In the genomic region with DNA sequence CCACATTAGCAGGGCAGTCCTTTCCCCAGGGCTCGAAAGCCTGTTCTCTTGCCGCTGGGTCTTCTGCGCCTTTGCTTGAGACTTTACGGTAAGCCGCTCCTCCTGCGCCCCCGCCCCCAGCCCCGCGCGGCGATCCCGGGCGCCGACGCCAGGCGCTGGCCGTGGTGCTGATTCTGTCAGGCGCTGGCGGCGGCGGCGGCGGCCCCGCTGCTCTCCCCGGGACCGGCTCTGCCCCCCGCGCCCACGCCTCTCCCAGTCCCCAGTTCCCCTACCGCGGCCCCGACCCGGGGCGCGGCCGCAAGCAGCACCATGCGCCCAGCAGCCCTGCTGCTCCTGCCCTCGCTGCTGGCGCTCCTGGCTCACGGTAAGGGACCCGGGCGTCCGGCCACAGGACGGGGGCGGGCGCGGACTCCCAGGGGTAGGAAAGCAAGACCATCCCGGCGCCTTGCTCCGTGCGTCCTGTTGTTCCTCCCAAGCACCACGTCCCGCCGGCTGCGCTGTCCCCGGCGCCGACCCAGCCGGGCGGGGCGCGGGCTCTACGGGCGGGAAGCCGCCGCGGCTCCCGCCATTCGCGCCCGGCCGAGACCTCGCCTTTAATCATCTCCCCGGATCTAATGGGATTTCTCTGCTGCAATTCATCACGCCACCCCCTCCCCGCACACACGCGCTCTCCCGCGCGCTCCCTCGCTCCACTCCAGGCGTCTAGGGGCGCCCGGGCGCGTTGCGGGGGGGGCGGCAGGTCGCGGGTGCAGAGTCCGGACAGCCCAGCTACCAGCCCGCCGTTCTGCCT, we compare ENCODE assay signal across 8 mouse cellular contexts. TPM values are rescaled to one million over a fixed set of nuclear protein-coding genes. Genes with fewer than 3 reads are reported as not detected.
A peak's percentile ranks its signal among the peaks of the same experiment; 100 is the strongest.
DNase-seq lines count a peak whose midpoint lies in the region; ATAC-seq and TF ChIP-seq lines count a peak whose summit lies in the region.

TSS of gene Sez6 (plus strand) at position 50 of the 790 bp plus-strand sequence.

- H3K4me1 ChIP-seq in forebrain, embryonic 11.5 days (replicated peaks; ENCODE audit: control insufficient read depth, insufficient read depth, low read length) = peaks cover 32% of the 10 kb centered on the region
- peaks cover 0 to 11% of the 10 kb centered on the region in 2 experiments; a peak in 3 of 4 replicates for H3K4me1 ChIP-seq in heart, embryonic 14.5 days (ENCODE audit: control insufficient read depth in 2 of 2, insufficient read depth in 2 of 2, low read length in 2 of 2)
- H3K4me1 ChIP-seq in liver, embryonic 13.5 days (replicated peaks) = peaks cover 11% of the 10 kb centered on the region
- H3K4me1 ChIP-seq in neural tube, embryonic 13.5 days (replicated peaks) = peaks cover 87% of the 10 kb centered on the region
- H3K4me1 ChIP-seq in stomach, postnatal 0 days (replicated peaks; ENCODE audit: control insufficient read depth, insufficient read depth) = 0 out of 2 replicates have a peak, but pooled peaks cover 2% of the 10 kb centered on the region

- peak; percentile 41 for TF ChIP-seq CTCF in stomach, postnatal 0 days (IDR thresholded peaks at IDR 0.05; ENCODE audit: low read depth)

- H3K4me3 ChIP-seq in forebrain, embryonic 11.5 days (ENCODE audit: low read depth, low read length) = peak within 1 kb of the TSS; percentile 59
- H3K4me3 ChIP-seq in heart, embryonic 14.5 days (ENCODE audit: control insufficient read depth in 1 of 2, insufficient read depth in 1 of 2, low read depth in 1 of 2, low read length in 2 of 2) = peak within 1 kb of the TSS; percentile 30 to 48
- peak within 1 kb of the TSS; percentile 53 for H3K4me3 ChIP-seq in liver, embryonic 13.5 days (replicated peaks)
- H3K4me3 ChIP-seq in neural tube, embryonic 13.5 days = peak within 1 kb of the TSS; percentile 79
- H3K4me3 ChIP-seq in stomach, postnatal 0 days (ENCODE audit: low read depth, low read length) = peak within 1 kb of the TSS; percentile 44

- TF ChIP-seq EP300 in stomach, postnatal 0 days (optimal IDR thresholded peaks at IDR 0.05) = no peak

- peak within 1 kb of the TSS; percentile 55 for H3K9ac ChIP-seq in forebrain, embryonic 11.5 days (ENCODE audit: low read length)
- H3K9ac ChIP-seq in heart, embryonic 14.5 days (ENCODE audit: low read length) = no peak within 1 kb of the TSS
- H3K9ac ChIP-seq in liver, embryonic 13.5 days = no peak within 1 kb of the TSS
- peak within 1 kb of the TSS; percentile 95 for H3K9ac ChIP-seq in neural tube, embryonic 13.5 days
- no peak within 1 kb of the TSS for H3K9ac ChIP-seq in stomach, postnatal 0 days (ENCODE audit: low read length)

- peaks cover 52% of the 10 kb centered on the region for H3K27me3 ChIP-seq in forebrain, embryonic 11.5 days (ENCODE audit: control insufficient read depth, insufficient read depth, low read length)
- H3K27me3 ChIP-seq in heart, embryonic 14.5 days (ENCODE audit: control insufficient read depth, insufficient read depth, low read length) = peaks cover 72% of the 10 kb centered on the region
- peaks cover 93% of the 10 kb centered on the region for H3K27me3 ChIP-seq in liver, embryonic 13.5 days
- H3K27me3 ChIP-seq in neural tube, embryonic 13.5 days = peaks cover 82% of the 10 kb centered on the region
- H3K27me3 ChIP-seq in stomach, postnatal 0 days (ENCODE audit: control insufficient read depth, insufficient read depth, low read length) = peaks cover 12% of the 10 kb centered on the region; the same call in 1 of the 2 replicates

- H3K4me2 ChIP-seq in forebrain, embryonic 11.5 days (ENCODE audit: low read depth, low read length, severe bottlenecking) = peak within 1 kb of the TSS; percentile 99
- peak within 1 kb of the TSS; percentile 92 for H3K4me2 ChIP-seq in heart, embryonic 14.5 days (ENCODE audit: low read length)
- peak within 1 kb of the TSS; percentile 71 for H3K4me2 ChIP-seq in liver, embryonic 13.5 days
- peak within 1 kb of the TSS; percentile 92 for H3K4me2 ChIP-seq in neural tube, embryonic 13.5 days
- peak within 1 kb of the TSS; percentile 84 for H3K4me2 ChIP-seq in stomach, postnatal 0 days (replicated peaks; ENCODE audit: low read depth)

- under 1% methylated on average over 93 of the region's 94 CpGs for WGBS in forebrain, embryonic 11.5 days
- WGBS in heart, embryonic 14.5 days = under 1% methylated on average over 88 of the region's 94 CpGs
- 1% methylated on average over 90 of the region's 94 CpGs for WGBS in liver, embryonic 13.5 days (ENCODE audit: insufficient replicate concordance)
- under 1% methylated on average over 92 of the region's 94 CpGs for WGBS in neural tube, embryonic 13.5 days
- WGBS in stomach, postnatal 0 days = 0% methylated on average over 72 of the region's 94 CpGs

- H3K9me3 ChIP-seq in forebrain, embryonic 11.5 days (ENCODE audit: control insufficient read depth, low read length) = no peaks in the 10 kb centered on the region
- H3K9me3 ChIP-seq in heart, embryonic 14.5 days (ENCODE audit: control insufficient read depth, low read length) = no peaks in the 10 kb centered on the region
- no peaks in the 10 kb centered on the region for H3K9me3 ChIP-seq in liver, embryonic 13.5 days (replicated peaks)
- H3K9me3 ChIP-seq in neural tube, embryonic 13.5 days = no peaks in the 10 kb centered on the region
- no peaks in the 10 kb centered on the region for H3K9me3 ChIP-seq in stomach, postnatal 0 days (ENCODE audit: control insufficient read depth, low read length)

- ATAC-seq in CD4-positive, CD25-positive, alpha-beta regulatory T cell, adult 4 months = no peak
- ATAC-seq in forebrain, embryonic 11.5 days (replicated peaks; ENCODE audit: low FRiP score) = peak; percentile 70
- ATAC-seq in heart, embryonic 14.5 days (ENCODE audit: insufficient number of reproducible peaks, insufficient read depth, low FRiP score, low read depth) = peak; percentile 59; the same call in 1 of the 2 replicates
- ATAC-seq in liver, embryonic 13.5 days (ENCODE audit: low read depth) = peak; percentile 34; the same call in 1 of the 2 replicates
- peak; percentile 72 for ATAC-seq in neural tube, embryonic 13.5 days (ENCODE audit: low read depth)
- ATAC-seq in stomach, postnatal 0 days (ENCODE audit: low FRiP score, low TSS enrichment) = peak; percentile 78

- peak; percentile 81 for DNase-seq in CD4-positive, CD25-positive, alpha-beta regulatory T cell, adult 2 months (ENCODE audit: low read depth, low spot score)
- DNase-seq in forebrain, embryonic 11.5 days (ENCODE audit: low spot score) = peak; percentile 93
- peak; percentile 89 for DNase-seq in kidney, postnatal 14 days
- DNase-seq in liver, embryonic 13.5 days = peak; percentile 29
- peak; percentile 85 for DNase-seq in stomach, postnatal 0 days (ENCODE audit: low spot score)

- H3K36me3 ChIP-seq in forebrain, embryonic 11.5 days (ENCODE audit: control insufficient read depth, insufficient read depth, low read length) = no peaks in the 10 kb centered on the region
- H3K36me3 ChIP-seq in heart, embryonic 14.5 days (ENCODE audit: control insufficient read depth, insufficient read depth, low read length) = no peaks in the 10 kb centered on the region
- no peaks in the 10 kb centered on the region for H3K36me3 ChIP-seq in liver, embryonic 13.5 days
- H3K36me3 ChIP-seq in neural tube, embryonic 13.5 days = no peaks in the 10 kb centered on the region
- H3K36me3 ChIP-seq in stomach, postnatal 0 days (ENCODE audit: control insufficient read depth, insufficient read depth, low read length) = no peaks in the 10 kb centered on the region

- H3K27ac ChIP-seq in forebrain, embryonic 11.5 days (ENCODE audit: low read depth, low read length) = no peak within 1 kb of the TSS
- no peak within 1 kb of the TSS for H3K27ac ChIP-seq in heart, embryonic 14.5 days (replicated peaks in 1 of 2; ENCODE audit: control insufficient read depth in 1 of 2, insufficient read depth in 1 of 2, low read depth in 2 of 2, low read length in 2 of 2)
- no peak within 1 kb of the TSS for H3K27ac ChIP-seq in liver, embryonic 13.5 days
- peak within 1 kb of the TSS; percentile 98 for H3K27ac ChIP-seq in neural tube, embryonic 13.5 days (replicated peaks)
- no peak within 1 kb of the TSS for H3K27ac ChIP-seq in stomach, postnatal 0 days (replicated peaks)

RNA-seq across cellular contexts. Expression of gene Sez6, which starts in this region (rescaled TPM):
- polyA plus RNA-seq in CD4-positive, CD25-positive, alpha-beta regulatory T cell, adult 4 months (2017; shearing (Covaris generic)) = not detected
- polyA plus RNA-seq in forebrain, embryonic 11.5 days (2014; fragmentation: Nextera tagmentation; extraction: Ambion mirVana) = 14.3 and 16.7 TPM in 2 replicates
- 0.15 TPM in 1 of 2 replicates, not detected in the other for polyA plus RNA-seq in heart, embryonic 14.5 days (2014; fragmentation: Nextera tagmentation; extraction: Ambion mirVana)
- 0.03 and 0.20 TPM in 2 replicates for polyA plus RNA-seq in liver, embryonic 13.5 days (2015; fragmentation: Nextera tagmentation; extraction: Ambion mirVana)
- polyA plus RNA-seq in neural tube, embryonic 13.5 days (2015; fragmentation: Nextera tagmentation; extraction: Ambion mirVana) = 95.2 and 104 TPM in 2 replicates
- 1.2 and 1.4 TPM in 2 replicates for polyA plus RNA-seq in stomach, postnatal 0 days (2015; fragmentation: Nextera tagmentation; extraction: Ambion mirVana)

Comparison
In these comparisons a context has a peak if more than half of its experiments do, and no peak if none do; other contexts are left out.
1. Peak in ATAC-seq, H3K4me3 ChIP-seq and H3K4me2 ChIP-seq in heart, embryonic 14.5 days; RNA of the gene not detected or under 1 TPM.
2. Peak in DNase-seq, ATAC-seq, H3K4me3 ChIP-seq and H3K4me2 ChIP-seq in liver, embryonic 13.5 days; RNA of the gene not detected or under 1 TPM.
3. DNase-seq: peak in every context shown above with its lines; median percentile 93 in forebrain, embryonic 11.5 days; 89 in kidney, postnatal 14 days; 85 in stomach, postnatal 0 days; 81 in CD4-positive, CD25-positive, alpha-beta regulatory T cell, adult 2 months; 29 in liver, embryonic 13.5 days.
4. H3K9ac ChIP-seq: peak in forebrain, embryonic 11.5 days (single experiment) and neural tube, embryonic 13.5 days (single experiment); none in heart, embryonic 14.5 days (single experiment), liver, embryonic 13.5 days (single experiment) and stomach, postnatal 0 days (single experiment).
5. Peak in every context shown above with its lines, with median percentiles within 50 percentile points of each other: H3K4me2 ChIP-seq and H3K4me3 ChIP-seq.